Mouse (Mus musculus) liver (tissue): ENCODE measurements at regions not wholly inside any gene's neighbourhood (a gene's known extent, or its start where the extent isn't known, plus 50 kb on each side); places are given as distances from the start of the nearest gene placed in this dataset.

Experiments
- DNase-seq: peaks from one replicate; pipeline ENCODE4 v3.0.0-alpha.2; 2020; ENCODE audit warnings: mixed read lengths

- no peak for DNase-seq
Observed at GRCm38 (mm10) chr17:47221068-47221796, 147.5 kb upstream of the Mrps10 start.

GRCm38 (mm10) chr17:47219846-47220245 is 148.8 kb upstream of the Mrps10 start:
- DNase-seq, result no peak

DNA sequence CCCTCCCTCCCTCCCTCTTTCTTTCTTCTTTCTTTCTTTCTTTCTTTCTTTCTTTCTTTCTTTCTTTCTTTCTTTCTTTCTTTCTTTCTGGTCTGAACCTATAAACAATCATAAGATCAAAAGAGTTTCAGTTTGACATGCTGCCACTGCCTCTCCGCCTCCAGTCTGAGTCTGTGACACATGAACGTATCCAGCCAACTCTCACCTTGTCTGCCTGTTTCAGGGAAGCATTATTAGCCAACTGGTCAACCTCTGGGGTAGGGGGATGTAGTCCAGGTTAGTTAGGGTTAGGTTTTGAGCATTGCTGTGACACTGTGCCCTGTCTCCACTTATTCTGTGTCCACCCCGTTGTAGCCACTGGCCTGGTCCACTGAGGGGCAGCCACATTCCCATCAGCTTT is 152.2 kb upstream of the Mrps10 start:
- DNase-seq, result no peak

GRCm38 (mm10) chr17:47215841-47216240 is 152.8 kb upstream of the Mrps10 start:
- DNase-seq, result no peak

- DNase-seq, result peak; percentile 14
Observed at GRCm38 (mm10) chr17:47214111-47214510, 154.6 kb upstream of the Mrps10 start.

DNA sequence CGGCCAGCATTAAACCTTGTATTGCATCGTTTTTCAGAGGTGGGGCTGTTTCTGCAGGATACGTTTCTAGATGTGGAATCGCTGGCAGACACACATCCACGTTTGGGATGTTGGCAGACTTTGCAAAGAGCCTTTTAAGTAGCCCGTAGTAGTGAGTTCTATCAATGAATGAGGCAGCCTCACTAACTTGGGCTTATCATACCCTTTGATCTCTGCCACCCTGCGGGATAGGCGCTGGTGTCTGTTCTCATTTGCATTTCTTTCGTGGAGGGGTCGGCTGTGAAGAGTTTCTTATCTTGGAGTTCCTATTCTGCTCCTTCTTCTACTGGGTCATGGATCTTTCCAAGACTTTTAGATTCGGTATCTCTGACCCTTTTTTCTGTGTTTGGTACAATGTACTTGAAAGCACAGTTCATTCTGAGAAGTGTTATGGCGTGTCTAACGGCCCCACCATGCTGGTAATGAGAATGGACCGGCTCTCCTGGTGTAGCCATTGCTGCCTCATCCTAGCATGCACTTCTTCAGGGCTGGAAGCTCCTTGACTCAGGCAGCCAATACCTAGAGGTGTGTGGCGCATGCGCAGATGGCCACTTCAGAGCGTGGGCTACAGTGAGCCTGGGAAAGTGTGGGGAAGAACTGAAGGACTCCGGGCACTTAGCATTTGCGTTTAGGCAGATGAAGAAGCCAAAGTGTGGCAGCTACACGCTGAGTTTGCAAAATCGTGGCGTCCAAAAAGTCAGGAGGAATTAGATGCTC is 158.1 kb upstream of the Mrps10 start:
- no peak for DNase-seq

GRCm38 (mm10) chr17:47208886-47209585 is 159.7 kb upstream of the Mrps10 start:
- DNase-seq, result no peak

DNA sequence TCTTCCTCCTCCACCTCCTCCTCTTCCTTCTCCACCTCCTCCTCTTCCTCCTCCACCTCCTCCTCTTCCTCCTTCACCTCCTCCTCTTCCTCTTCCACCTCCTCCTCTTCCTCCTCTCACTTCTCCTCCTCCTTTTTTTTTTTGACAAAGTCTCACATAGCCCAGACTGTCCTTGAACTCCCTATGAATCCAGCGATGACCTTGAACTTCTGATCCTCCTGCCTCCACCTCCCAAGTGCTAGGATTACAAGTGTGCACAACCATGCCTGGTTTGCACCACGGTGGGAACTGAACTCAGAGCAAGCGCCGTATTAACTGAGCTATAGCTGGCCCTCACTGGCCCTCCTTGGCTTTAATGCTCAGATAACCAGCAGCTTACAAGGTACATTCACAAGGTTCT is 161.2 kb upstream of the Mrps10 start:
- no peak for DNase-seq

- no peak for DNase-seq
Observed at GRCm38 (mm10) chr17:47204470-47205162, 164.1 kb upstream of the Mrps10 start.

DNA sequence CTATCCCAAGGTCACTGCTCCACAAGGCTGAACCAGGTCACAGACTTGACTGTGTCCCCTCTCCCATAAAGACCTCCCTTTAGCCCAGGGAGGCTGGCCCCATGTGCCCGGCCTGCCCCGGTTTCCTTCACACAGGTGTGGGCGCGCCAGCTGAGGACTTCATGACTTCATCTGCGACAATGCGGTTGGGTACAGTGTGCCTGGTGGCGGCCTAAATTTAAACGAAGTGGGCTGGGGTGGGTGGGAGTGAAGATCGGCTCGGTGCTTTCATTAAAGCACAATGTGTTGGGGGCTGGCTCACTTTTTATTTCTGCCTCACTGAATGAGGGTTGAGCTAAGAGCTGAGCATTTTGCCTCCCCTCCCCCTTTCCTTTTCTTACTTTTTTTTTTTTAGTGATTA is 169.5 kb upstream of the Mrps10 start:
- no peak for DNase-seq

GRCm38 (mm10) chr17:47197957-47198356 is 170.7 kb upstream of the Mrps10 start:
- DNase-seq, result no peak

- DNase-seq, result no peak
Observed at GRCm38 (mm10) chr17:47196992-47197391, 171.7 kb upstream of the Mrps10 start.

GRCm38 (mm10) chr17:47195981-47196380 is 172.7 kb upstream of the Mrps10 start:
- DNase-seq, result no peak

GRCm38 (mm10) chr17:47194463-47195012 is 174.1 kb upstream of the Mrps10 start:
- no peak for DNase-seq

GRCm38 (mm10) chr17:47191416-47191815 is 177.3 kb upstream of the Mrps10 start:
- DNase-seq, result no peak

DNA sequence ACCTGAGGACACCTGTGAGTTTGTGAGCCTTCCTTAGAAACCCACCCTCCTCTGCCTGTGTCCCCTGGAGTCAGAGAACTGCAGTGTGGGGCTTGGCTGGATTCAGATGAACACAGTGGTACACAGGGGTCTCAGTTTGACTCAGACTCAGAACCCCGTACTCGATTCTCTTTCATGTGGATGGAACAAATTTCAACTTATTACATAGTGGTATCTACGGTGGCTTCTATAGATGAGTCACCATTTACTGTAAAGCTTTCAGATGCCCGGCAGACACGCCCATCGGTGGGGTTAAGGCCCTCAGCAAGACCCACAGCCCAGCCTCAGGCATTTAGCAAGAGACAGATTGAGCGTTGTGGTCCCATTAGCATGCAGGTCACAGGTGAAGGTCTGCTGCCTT is 178.9 kb upstream of the Mrps10 start:
- DNase-seq, result no peak

- DNase-seq, result no peak
Observed at GRCm38 (mm10) chr17:47184148-47184547, 173.8 kb upstream of the Ubr2 start.

GRCm38 (mm10) chr17:47182118-47182517 is 171.8 kb upstream of the Ubr2 start:
- DNase-seq, result no peak

DNA sequence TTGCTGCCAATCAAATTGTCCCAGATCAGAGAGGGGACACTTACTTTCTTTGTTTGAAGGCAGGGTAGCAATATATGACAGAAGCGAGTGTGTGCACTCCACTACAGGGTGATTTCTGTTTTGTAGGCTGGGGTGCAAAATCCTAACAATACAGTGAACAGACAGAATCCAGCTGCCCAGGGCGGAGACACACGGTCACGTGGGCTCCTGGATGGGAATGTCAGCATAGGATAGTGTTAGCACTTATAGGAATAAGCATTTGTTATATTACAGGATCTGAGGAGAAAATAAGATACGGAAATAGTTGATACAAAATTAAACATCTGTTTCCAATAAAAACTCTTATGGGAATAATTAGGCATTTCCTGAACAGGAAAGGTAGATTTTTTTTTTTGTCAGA is 169.1 kb upstream of the Ubr2 start:
- DNase-seq, result no peak

- no peak for DNase-seq
Observed at GRCm38 (mm10) chr17:47178705-47179104, 168.3 kb upstream of the Ubr2 start.

DNA sequence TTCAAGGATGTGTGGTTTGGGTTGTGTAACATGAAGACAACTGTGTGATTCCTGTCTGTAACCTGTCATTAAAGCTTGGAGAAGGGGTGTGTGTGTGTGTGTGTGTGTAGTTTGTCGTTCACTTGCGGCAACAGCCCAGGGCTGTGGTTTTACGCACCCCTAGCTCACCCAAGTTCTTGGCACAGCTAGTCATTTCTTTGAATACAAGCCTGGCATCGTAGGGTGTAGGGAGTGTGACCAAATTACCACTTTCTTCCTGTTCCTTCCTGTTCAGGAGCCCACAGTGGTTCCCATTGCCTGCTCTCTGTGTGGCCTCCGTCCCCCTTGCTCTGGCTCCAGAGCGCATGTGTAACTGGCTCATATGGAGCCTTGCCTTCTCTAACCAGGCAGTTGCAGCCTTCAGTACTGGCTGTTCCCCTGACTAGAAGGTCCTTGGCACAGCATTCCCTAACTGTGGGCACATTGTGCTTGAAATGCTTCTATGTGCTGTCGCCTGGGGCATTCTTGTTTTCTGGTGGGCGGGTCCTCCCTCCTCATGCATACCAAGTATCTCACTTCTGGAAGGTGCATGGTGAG is 167.4 kb upstream of the Ubr2 start:
- DNase-seq, result no peak

GRCm38 (mm10) chr17:47176328-47176727 is 166.0 kb upstream of the Ubr2 start:
- DNase-seq, result no peak
